Mouse (Mus musculus) intestine, embryonic 15.5 days (tissue): ENCODE measurements around the gene Ssbp2. TPM values are rescaled to one million over a fixed set of nuclear protein-coding genes. Genes with fewer than 3 reads are reported as not detected.
A peak's percentile ranks its signal among the peaks of the same experiment; 100 is the strongest.

Experiments used
- ATAC-seq: fragments of 200-750 bp; cut with Nextera tagmentation; 2 replicates; pipeline ENCODE4 v1.8.0; 2017; ENCODE audit warnings: moderate TSS enrichment, moderate library complexity
- H3K27ac ChIP-seq: fragments of 300-500 bp; sonication (generic); 2 replicates; pipeline ENCODE4 v1.5.1; 2015; ENCODE audit warnings: mild to moderate bottlenecking, inconsistent platforms
- H3K27me3 ChIP-seq: fragments of 300-500 bp; sonication (generic); replicated peaks from 2 replicates; pipeline ENCODE4 v1.6.1; 2015; ENCODE audit warnings: inconsistent platforms
- H3K36me3 ChIP-seq: fragments of 300-500 bp; sonication (generic); 2 replicates; pipeline ENCODE4 v1.6.1; 2015; ENCODE audit warnings: inconsistent platforms
- H3K4me1 ChIP-seq: fragments of 300-500 bp; sonication (generic); replicated peaks from 2 replicates; pipeline ENCODE4 v1.6.1; 2015; ENCODE audit warnings: inconsistent platforms
- H3K4me2 ChIP-seq: fragments of 300-500 bp; sonication (generic); replicated peaks from 2 replicates; pipeline ENCODE4 v1.6.1; 2015; ENCODE audit warnings: mild to moderate bottlenecking, inconsistent platforms
- H3K4me3 ChIP-seq: fragments of 300-500 bp; sonication (generic); replicated peaks from 2 replicates; pipeline ENCODE4 v1.5.1; 2015; ENCODE audit warnings: inconsistent platforms
- H3K9ac ChIP-seq: fragments of 300-500 bp; sonication (generic); 2 replicates; pipeline ENCODE4 v1.6.1; 2015; ENCODE audit warnings: inconsistent platforms
- H3K9me3 ChIP-seq: fragments of 300-500 bp; sonication (generic); 2 replicates; pipeline ENCODE4 v1.6.1; 2016; ENCODE audit warnings: inconsistent platforms
- WGBS: fragments of 180-500 bp; shearing (Covaris S2); methylation state at CpG from one replicate; pipeline ENCODE4 v1.1.7; 2015; 5-methylcytosine and 5-hydroxymethylcytosine counted together
- polyA plus RNA-seq: library from polyadenylated mRNA; unstranded; fragments of >200 nt; fragmentation: Nextera tagmentation; extraction: Ambion mirVana; gene quantifications from 2 replicates; pipeline ENCODE4 v1.2.1, GENCODE M21; 2015

Gene Ssbp2
- polyA plus RNA-seq, 1 experiment from 2014 or later = 79.3 TPM

DNA sequence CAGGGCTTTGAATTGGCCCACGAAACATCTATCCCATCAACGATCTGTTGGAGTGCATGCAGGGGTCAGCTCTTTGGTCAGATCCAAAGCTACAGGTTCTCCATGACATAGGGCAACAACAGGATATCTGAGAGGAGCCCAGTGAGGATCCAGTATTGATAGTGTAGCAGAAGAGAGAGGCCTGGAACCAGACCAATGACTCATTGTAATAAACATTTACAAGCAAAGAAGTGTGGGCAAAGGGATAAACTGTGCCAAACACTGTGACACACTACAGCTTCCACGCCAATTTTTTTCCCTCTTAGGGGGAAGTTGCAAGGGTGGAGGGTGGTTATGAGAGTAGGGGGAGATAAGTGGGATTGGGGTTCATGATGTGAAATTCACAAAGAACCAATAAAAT, 264.1 kb downstream of the Ssbp2 start:
- Histone ChIP-seq H3K36me3 (no peaks in the 10 kb centered on the region), H3K9ac (no peak overlapping the region), H3K27ac (no peak overlapping the region), H3K4me3 (no peak overlapping the region), H3K27me3 (no peaks in the 10 kb centered on the region), H3K4me2 (no peak overlapping the region), H3K9me3 (no peaks in the 10 kb centered on the region), H3K4me1 (no peaks in the 10 kb centered on the region)
- 72% methylated on average over 3 of the region's 3 CpGs for WGBS
- no peak for ATAC-seq

DNA sequence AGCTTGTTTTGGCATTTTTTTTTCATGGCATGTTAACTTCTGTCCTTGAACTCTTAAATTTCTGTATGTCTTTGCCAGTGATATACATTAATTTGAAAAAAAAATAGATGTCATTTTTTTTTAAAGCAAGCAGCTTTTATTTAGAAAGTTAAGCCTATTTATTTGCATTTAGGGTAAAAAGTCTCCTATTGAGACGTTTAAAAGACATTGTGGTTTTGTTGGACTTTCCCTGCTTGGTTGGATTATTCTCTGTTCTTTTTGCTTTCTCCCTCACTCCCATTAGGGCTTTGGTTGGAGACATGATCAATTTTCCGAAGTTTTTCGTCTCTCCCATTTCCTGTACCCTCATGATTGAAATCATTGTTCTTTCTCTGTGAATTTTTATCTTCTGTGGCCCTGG, 265.0 kb downstream of the Ssbp2 start:
- Histone ChIP-seq H3K4me3 (no peak overlapping the region), H3K9ac (no peak overlapping the region), H3K27me3 (no peaks in the 10 kb centered on the region), H3K36me3 (no peaks in the 10 kb centered on the region), H3K27ac (no peak overlapping the region), H3K9me3 (no peaks in the 10 kb centered on the region), H3K4me1 (no peaks in the 10 kb centered on the region), H3K4me2 (no peak overlapping the region)
- WGBS = 68% methylated on average over 3 of the region's 3 CpGs
- ATAC-seq = no peak

DNA sequence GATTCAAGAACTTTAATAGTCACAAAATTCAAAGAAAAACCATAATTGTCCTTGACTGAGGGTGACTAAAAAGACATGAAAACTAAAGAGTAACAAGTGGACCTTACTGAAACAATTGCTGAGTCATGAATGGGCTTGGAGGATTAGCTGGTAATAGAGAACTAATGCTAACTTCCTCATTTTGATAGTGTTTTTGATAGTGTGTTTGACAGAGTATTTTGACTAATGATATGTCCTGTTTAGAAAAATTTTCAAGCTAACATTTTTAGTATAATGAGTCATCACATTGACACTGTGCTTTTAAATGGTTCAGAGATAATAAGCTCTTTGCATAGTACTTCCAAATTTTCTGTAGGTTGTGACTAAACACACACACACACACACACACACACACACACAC, 267.8 kb downstream of the Ssbp2 start:
- no peaks in the 10 kb centered on the region for H3K9me3 ChIP-seq
- no peak overlapping the region for H3K27ac ChIP-seq
- H3K36me3 ChIP-seq = no peaks in the 10 kb centered on the region
- H3K4me2 ChIP-seq = no peak overlapping the region
- no peaks in the 10 kb centered on the region for H3K4me1 ChIP-seq
- no peak overlapping the region for H3K4me3 ChIP-seq
- ATAC-seq = no peak
- H3K27me3 ChIP-seq = no peaks in the 10 kb centered on the region
- no peak overlapping the region for H3K9ac ChIP-seq

DNA sequence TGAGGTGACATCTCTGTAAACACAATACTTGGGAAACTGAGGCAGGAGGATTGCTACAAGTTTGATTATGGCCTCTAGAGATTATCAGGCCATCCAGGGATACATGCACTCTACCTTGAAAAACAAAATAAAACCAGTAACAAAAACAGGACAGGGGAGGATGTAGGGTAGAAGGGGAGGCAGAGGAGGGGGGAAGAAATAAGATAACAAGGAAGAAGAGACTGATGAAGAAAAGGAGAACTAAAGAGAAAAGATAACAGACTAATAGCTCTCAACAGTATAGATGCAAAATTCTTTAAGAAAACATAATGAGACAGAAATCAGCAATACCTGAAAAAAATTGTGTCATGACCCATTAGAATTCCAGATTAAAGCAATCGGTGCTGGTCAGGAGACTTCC, 277.1 kb downstream of the Ssbp2 start:
- Histone ChIP-seq H3K4me1 (peaks cover 4% of the 10 kb centered on the region; the same call in 1 of the 2 replicates), H3K27me3 (no peaks in the 10 kb centered on the region), H3K4me3 (no peak overlapping the region), H3K27ac (no peak overlapping the region), H3K9me3 (no peaks in the 10 kb centered on the region), H3K9ac (no peak overlapping the region), H3K36me3 (no peaks in the 10 kb centered on the region), H3K4me2 (no peak overlapping the region)
- 95% methylated on average over 1 of the region's 1 CpGs for WGBS
- no peak for ATAC-seq

DNA sequence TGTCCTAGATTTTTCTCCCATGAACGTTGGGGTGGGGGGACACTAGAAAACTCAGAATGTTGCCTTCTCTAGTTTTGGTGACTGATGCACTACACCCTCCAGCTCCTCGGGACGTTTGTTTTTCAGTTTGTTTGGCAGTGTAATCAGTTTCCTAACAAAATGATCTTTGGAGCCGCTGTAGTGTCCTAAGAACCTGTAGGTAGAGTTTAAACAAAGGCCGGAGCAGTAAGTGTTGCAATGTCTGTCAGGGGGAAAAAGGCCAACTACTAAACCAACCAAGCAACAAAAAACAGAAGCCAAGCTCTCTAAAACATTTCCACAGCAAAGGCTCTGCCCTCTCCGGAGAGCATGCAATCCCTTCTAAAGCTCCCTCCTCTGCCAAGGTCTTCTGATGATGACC, 280.8 kb downstream of the Ssbp2 start:
- ATAC-seq = 0 out of 2 replicates have a peak, but pooled peaks have one; percentile 3
- Histone ChIP-seq H3K27me3 (no peaks in the 10 kb centered on the region), H3K9ac (no peak overlapping the region), H3K36me3 (no peaks in the 10 kb centered on the region), H3K27ac (no peak overlapping the region), H3K4me1 (peaks cover 4% of the 10 kb centered on the region; the same call in 1 of the 2 replicates), H3K4me3 (peak overlapping the region; percentile 41; the same call in 1 of the 2 replicates), H3K9me3 (no peaks in the 10 kb centered on the region), H3K4me2 (peak overlapping the region; percentile 88)
- 57% methylated on average over 6 of the region's 6 CpGs for WGBS

DNA sequence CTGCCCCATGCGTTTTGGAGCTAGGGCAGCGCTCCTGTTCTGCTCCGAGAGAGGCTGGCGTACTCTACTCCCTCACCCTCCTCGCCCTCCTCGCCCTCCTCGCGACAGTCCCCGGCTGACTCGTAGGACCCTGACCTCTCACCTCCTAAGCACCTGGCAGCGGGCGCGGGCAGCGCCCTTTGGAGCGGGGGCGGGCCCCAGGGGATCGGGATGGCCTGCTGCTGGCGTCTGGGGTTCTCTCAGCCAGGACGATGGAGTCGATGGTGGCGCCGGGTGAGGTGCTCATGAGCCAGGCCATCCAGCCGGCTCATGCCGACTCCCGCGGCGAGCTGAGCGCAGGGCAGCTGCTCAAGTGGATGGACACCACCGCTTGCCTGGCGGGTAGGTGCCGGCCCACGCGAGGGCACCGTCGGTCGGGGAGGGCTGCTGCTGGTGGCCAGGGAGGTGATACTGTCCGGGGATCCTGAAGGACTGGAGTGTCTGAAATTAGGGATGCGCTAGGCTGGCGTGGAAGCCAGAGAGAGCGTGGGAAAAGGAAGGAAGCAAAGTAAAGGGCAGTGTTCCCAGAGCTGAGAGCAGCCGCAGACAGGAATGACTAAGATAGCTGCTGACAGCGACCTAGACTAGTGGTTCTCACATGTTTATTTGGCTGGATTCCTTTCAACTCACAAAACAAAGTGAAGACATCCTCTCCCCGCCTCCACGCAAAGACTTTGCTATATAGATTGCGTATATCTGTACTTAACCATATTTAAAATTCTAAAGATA, 281.4 kb downstream of the Ssbp2 start, which contains the start of gene Acot12:
Acot12 (plus strand) TSS at position 233 of the 768 bp plus-strand sequence.
- 9% methylated on average over 45 of the region's 45 CpGs for WGBS
- Histone ChIP-seq H3K27me3 (no peaks in the 10 kb centered on the region), H3K4me2 (peak within 1 kb of the TSS; percentile 88), H3K27ac (no peak within 1 kb of the TSS), H3K4me1 (peaks cover 4% of the 10 kb centered on the region; the same call in 1 of the 2 replicates), H3K9ac (peak within 1 kb of the TSS; percentile 33), H3K4me3 (peak within 1 kb of the TSS; percentile 41), H3K9me3 (no peaks in the 10 kb centered on the region), H3K36me3 (no peaks in the 10 kb centered on the region)
- ATAC-seq = peak; percentile 88

DNA sequence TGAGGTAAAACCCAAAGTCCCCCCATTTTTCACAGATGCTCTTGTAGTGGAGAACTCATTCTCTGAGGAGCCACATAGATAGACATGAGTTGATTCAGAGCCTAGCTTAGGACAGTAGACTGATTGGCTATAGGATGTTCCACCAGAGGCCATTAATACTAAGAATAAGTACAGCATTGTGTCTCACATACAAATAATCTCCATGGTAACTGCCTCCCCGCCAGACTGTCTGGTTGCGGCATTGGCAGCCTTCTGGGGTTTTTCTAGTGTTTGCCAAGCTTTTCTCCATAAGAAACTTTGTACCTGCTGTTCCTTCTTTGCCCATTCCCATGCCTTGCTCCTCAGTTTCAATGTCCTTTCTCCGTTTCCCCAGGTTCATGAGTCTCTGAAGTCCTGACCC, 283.1 kb downstream of the Ssbp2 start:
- H3K4me2 ChIP-seq = no peak overlapping the region
- H3K4me3 ChIP-seq = no peak overlapping the region
- WGBS = 88% methylated on average over 3 of the region's 3 CpGs
- H3K27ac ChIP-seq = no peak overlapping the region
- H3K27me3 ChIP-seq = no peaks in the 10 kb centered on the region
- H3K4me1 ChIP-seq = peaks cover 4% of the 10 kb centered on the region; the same call in 1 of the 2 replicates
- ATAC-seq = no peak
- H3K36me3 ChIP-seq = no peaks in the 10 kb centered on the region
- no peaks in the 10 kb centered on the region for H3K9me3 ChIP-seq
- no peak overlapping the region for H3K9ac ChIP-seq

DNA sequence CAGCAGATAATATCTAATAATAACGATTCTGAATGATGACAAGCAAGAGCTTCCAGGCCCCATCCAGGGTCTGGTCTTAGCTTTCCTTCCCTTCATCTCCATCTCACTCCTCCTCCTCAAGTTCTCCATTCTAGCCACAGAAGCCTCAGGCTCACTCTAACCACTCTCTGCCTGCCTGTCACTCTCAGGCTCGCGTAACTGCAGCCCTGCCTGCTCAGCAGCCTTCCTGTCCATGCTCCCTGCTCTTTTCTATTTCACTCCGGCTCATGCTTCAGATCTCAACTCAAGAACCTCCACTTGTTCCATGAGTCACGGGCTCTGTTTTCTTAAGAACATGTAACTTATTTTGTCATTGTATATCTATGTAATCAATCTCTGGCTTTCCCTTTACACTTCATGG, 286.4 kb downstream of the Ssbp2 start:
- Histone ChIP-seq H3K4me2 (no peak overlapping the region), H3K9me3 (no peaks in the 10 kb centered on the region), H3K9ac (no peak overlapping the region), H3K4me3 (no peak overlapping the region), H3K27ac (no peak overlapping the region), H3K27me3 (no peaks in the 10 kb centered on the region), H3K4me1 (peaks cover under 1% of the 10 kb centered on the region; the same call in 1 of the 2 replicates), H3K36me3 (no peaks in the 10 kb centered on the region)
- no peak for ATAC-seq
- WGBS = 87% methylated on average over 5 of the region's 5 CpGs

DNA sequence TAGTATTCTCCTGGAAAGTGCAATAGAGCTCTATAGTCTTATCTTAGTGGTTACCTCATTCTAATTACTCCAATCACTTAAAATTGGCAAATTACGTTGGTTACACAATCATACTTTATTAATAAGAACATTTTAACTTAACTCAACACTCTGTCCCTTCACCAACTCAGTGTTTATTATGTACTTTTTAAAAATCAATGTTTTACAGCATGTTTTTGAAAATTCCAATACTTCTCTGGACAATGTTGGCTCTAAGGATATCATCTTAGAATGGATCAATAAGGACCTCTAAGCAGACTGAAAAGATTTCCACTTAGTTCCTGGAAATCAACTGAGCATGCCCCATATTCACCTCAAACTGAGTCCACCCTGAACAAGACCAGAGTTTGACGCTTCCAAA, 288.3 kb downstream of the Ssbp2 start:
- Histone ChIP-seq H3K4me2 (no peak overlapping the region), H3K27me3 (no peaks in the 10 kb centered on the region), H3K36me3 (no peaks in the 10 kb centered on the region), H3K4me1 (no peaks in the 10 kb centered on the region), H3K9me3 (no peaks in the 10 kb centered on the region), H3K27ac (no peak overlapping the region), H3K9ac (no peak overlapping the region), H3K4me3 (no peak overlapping the region)
- 89% methylated on average over 2 of the region's 2 CpGs for WGBS
- no peak for ATAC-seq

DNA sequence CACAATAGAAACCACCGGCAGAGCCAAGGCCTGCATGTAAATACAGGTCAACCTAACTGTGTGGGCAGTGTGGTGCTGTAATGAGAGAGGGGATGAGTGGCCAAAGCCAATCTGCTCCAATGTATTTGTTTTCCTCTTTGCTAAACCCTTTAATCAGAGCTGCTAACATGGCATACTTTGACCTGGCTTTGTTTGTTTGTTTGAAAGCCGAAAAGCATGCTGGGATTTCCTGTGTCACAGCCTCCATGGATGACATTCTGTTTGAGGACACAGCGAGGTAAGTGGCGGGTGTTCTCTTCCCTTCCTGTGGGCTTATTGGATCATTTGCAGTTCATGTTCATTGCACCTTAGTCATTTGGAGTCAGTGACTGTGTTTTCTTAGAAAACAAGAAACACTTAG, 289.9 kb downstream of the Ssbp2 start:
- Histone ChIP-seq H3K4me3 (no peak overlapping the region), H3K27me3 (no peaks in the 10 kb centered on the region), H3K4me1 (no peaks in the 10 kb centered on the region), H3K9ac (no peak overlapping the region), H3K36me3 (no peaks in the 10 kb centered on the region), H3K9me3 (no peaks in the 10 kb centered on the region), H3K4me2 (no peak overlapping the region), H3K27ac (no peak overlapping the region)
- 83% methylated on average over 4 of the region's 4 CpGs for WGBS
- ATAC-seq = no peak

Other genes with a start within 250 kb of the Ssbp2 start
- 14.6 and 14.9 TPM in 2 replicates for gene Atg10, start 236.3 kb upstream of the Ssbp2 start, polyA plus RNA-seq